Mouse (Mus musculus): Measurements from ENCODE around the gene Abtb2. TPM values are rescaled to one million over a fixed set of nuclear protein-coding genes. Genes with fewer than 3 reads are reported as not detected.

Abtb2 gene
- total RNA-seq, 4 experiments from 2014 or later, result 8.8 to 57.0 (median 24.5) TPM

DNA sequence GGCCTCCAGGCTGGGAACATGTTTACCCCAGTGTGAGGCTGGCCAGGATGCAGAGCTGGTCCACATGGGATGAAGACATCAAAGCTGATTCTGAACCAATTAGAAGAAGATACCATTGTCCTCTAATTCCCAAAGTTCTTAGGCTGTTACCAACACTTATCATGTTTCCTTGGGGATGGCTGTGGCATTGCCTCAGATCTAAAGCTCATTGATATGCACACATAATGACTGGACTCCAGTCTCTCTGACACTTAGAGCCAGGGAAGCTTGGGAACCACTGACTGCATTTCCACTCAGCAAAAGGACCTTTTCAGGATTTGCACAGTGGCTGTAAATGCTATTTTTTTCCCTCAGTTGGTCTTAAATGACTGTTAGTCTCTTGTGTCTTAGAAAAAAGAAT, 52.3 kb downstream of the Abtb2 start:
- no peak for DNase-seq

DNA sequence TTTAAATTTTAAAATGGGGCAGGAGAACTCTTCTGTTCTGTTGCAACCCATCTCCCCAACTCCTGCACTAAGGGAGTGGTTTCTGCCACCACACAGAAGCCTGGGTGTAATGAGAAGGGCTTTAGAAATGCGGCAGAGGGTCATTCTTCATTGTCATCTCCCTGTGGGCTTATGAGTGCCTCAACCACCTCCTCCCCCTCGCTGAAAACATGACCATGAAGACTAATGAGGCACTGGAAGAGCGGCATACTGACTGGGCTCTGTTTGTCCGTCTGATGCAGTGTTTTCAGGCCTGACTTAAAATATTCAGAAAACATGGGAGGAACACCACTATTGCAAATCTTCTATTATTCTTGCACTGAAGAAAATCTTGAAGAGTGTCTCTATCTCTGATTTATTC, 56.8 kb downstream of the Abtb2 start:
- no peak for DNase-seq

DNA sequence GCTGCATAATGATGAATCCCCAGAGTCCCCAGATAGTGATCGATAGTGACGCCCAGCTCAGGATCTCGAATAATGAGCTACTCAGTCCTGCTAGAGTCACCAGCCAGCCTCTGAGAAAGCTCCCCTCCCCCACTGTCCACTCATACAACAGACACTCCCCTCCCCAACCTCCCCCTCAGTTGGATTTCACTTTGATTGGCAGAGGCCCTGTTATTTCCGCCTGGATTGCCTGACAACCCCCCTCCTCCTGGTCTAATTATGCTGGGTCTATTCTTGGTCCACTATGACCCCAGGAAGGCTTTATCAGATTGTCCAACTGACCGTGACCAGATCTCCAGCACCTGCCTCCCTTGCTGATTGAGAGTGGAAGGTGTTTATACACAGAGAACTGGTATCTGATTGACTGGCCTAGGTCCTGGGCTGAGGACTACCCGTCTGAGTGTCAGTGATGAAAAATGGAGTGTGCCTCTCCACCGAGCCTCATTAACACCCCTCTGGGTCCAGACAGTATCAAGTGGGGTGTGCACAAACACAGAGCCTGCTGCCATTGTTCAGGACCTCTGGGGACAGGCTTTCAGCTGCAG, 59.3 kb downstream of the Abtb2 start:
- no peak for DNase-seq

DNA sequence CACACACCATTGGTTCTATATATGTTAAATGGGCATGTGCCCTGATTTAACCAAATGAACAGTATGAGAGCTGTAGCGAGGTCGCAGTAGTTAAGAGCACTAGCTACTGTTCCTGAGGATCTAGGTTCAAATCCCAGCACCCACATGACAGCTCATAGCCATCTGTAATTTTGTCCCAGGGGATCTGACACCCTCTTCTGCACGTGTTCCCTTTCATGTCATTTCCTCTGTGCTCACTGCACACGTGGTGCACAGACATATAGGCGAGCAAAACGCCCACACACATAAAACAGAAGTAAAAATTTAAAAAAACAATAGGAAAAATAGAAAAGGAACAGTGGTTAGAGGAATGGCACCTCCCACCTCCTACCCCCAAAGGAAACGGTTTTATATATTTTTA, 61.0 kb downstream of the Abtb2 start:
- no peak for DNase-seq

DNA sequence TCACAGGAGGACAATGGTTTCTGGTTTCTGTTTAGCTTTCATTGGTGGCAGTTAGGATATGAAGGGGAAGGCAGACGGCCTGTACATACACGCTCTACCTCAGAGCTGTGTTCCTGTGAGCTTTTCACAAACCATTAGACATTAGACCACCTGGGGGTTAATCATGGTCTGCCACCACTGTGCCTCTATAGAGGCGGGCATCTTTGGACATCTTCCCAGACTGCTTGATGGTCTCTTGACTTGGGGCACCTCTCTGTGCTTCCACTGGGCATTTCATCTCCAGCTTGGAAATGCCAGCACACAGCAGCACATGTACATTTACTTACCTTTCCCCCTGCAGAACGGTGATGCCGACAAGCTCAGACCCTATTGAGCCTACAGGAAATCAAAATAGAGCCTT, 63.8 kb downstream of the Abtb2 start:
- DNase-seq, result no peak

DNA sequence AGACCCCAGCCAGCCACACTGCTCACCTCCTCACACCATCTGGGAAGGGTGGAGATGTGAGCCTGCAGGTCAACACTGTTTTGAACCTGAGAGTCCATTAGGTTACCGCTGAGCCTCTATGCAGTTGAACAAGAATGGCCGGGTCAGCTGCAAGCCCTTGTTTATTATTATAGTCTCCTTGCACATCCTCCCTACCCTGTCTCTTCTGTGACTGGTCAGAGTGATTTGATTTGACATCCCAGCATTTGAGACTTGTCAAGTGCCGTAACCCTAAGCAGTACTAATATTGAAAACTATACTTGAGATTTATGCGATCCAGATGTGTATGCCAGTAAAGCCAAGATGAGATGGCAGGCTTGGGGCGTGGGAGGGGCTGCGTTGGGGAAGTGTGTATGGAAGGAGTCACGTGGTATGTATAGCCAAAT, 65.2 kb downstream of the Abtb2 start:
- DNase-seq, result no peak

DNA sequence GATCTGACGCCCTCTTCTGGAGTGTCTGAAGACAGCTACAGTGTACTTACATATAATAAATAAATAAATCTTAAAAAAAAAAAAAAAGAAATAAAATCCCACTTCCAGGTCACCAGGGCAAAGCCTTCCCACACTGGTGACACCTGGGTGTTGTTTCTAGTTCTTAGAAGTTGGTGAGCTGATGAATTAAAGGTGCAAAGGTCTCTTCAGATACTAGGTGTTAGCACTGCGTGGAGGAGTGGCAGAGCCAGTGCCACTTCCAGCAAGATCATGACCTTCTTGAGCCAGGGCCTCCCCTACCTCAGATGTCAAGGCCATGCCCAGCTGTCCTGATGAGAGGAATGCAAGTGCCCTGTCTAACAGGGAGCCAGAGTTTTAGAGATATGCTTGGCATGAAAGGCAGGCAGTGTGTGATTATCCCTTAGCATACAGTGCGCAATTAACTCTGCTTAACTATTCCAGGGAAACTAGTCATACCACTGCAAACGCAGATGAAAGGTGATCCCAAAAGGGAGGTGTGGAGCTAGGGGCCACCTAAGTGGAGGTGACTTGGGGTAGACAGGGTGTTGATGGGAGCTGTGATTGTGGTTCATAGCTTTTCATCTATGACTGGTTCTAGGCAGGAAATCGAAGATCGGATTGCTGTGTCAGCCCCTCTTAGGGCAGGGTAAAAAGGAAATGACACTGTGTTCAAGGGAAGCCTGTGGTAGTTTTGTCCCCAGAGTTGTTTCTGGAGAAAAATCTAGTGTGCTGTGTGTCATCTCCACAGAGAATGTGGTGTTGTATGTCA, 66.2 kb downstream of the Abtb2 start:
- DNase-seq, result no peak

DNA sequence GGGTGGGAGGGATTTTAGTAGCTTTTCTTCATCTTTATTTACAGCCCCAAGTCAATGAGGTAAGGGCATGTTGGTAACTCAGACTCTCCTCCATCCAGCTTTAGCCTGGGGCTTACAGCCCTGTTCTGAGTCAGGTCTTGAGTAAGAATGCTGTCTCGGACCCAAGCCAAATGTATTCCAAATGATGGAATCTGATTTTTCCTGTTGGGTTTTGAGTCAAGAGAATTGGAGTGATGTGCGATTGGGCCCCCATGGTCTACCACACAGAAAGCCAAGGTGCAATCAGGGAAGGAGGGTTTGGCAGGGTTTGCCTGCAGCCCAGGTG, 66.8 kb downstream of the Abtb2 start:
- DNase-seq, result no peak

DNA sequence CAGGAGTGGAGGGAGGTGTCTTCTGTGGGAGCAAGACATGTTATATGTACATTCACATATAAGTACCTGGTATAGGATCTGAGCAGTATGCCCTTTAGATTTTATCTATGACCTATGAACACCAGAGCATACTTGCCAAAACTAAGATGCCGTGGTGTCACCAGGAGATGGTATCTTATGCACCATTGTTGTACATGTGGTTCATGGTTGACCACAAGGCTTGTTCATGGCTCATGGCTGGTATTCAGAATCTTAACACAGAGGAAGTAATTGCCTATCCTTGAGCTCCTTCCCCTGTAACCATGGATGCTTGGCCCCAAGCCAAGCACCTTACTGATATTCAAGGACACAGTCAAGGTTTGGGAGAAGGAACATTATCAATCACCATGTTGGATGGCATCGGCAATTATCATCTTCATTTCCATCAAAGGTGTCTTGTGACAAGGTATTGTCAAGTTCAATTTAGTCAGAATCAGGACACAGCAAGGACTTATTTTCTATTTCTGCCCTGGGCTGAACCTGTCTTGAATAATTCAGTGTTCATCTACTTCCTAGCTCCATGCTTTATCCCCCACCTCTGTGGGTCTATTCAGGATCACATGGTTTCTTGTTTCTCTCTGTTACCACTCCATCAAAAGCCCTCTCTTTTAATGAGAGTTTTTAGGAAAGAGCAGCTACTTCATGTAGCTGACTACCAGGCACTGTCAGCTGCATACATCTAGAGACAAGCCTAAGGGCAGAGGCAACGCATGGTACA, 69.8 kb downstream of the Abtb2 start:
- no peak for DNase-seq

DNA sequence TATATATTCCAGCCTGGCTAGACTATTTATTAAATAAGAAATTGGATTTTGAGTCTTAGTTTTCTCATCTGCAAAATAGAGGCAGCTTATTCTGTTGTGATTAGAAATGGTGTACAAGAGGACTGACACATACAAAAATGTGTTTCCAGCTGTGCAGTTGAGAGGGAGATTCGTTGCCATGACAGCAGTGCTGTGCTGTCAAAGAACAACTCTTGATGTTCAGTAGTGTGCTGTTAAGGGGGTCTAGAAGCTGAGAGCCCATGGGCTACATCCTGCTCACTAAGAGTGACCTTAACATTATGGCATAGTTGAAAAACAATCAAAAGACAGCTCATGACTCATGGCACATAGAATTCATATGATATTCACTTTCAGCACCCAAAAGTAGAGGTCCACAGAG, 71.3 kb downstream of the Abtb2 start:
- DNase-seq, result no peak

DNA sequence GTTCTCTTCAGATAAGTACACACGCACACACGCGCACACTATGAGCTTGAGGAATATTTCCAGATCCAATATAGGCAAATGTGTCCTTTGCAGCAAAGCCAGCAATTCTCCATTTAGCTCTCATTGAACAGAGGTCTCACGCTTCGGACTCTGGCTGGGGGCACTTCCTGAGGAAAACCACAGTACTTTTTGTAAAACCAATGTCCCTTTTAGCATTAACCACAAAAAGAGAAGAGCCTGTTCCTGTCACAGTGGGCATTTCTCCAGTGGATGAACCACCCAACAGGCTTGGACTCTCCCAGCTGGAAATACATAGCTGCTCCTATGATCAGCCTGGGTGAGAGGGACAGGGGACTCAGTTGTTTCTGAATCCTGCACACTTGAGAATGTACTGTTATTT, 71.8 kb downstream of the Abtb2 start:
- no peak for DNase-seq

DNA sequence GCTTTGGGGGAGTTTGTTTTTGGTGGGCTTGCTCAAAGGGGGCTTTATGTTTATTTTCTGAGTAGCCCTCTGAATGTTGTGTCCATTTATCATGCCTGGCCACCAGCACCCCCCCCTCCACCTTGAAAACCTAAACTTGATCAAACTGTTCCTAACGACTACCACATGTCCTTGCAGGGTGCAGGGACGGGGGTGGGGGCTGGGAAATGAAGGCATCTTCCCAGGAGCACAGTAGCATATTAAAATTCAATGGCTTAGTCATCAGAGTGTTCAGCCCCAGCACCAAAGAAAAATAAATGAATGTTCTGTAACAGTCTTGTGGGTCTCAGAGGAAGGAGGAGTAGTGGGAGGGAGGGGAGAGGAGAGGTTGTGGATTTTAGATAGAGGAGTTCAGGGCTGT, 73.6 kb downstream of the Abtb2 start:
- DNase-seq, result no peak

DNA sequence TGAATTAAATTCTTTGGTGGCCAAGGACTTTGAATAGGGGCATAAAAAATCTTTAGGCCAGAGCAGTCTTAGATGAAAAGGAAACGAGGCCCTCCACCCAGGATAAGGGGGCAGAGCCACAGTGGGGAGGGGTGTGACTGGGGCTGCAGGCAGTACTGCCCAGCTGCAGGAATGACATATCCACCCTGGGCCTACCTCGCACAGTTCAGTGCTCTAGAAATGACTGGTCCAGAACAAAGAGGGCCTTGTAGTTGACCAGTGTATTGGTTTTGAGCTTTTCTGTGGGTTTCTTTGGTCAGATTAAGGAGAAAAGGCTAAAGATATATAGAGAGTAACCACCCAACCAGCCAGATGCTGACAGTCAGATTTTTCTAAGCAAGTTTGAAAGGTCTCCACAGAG, 74.8 kb downstream of the Abtb2 start:
- DNase-seq, result no peak

DNA sequence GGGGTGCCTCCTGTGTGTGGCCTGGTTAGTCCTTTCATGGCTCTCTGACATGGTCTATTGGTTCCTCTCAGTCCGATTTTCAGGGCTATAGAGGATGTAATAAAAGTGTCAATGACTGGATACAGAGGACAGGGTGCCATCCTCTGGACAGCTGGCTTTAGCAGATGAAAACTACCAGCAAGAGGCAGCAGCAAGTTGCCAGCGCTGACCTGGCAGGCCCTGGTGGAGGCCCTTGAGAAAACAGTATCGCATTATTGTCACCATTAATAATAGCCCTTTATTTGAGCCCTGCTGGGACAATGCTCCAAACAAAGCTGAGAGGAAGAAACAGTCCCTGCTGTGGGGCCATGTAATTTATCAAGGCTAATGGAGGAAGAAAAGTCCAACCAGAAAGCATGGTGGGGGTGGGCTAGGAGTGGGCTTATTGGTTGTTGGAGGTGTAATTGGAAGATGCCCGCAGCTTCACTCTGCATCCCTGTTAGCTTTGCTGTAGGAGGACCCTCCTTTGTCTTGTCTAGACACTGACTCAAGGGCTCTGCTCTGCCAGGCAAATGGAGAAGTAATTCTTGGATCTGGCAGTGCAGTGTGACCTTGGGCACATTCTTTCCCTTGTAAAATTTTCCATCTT, 77.6 kb downstream of the Abtb2 start:
- DNase-seq, result peak; percentile 38

DNA sequence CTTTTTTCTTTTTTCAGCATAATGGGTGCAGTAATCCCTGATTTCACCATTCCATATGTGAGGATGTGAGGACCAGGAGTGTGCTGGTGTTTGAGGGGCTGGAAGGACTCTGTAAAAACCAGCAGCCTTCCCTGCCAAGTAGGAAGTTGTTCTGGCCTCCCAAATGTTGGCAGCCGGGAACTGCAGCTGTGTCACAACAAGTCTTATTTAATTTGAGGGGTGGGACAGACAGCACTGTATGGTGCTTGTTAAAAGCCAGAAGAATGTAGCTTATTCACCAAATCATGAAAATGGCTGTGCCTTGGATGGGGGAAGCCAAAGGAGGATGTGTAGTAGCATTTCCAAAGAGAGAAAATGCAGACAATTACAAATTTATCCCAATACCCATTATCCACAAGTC, 78.3 kb downstream of the Abtb2 start:
- DNase-seq, result no peak

DNA sequence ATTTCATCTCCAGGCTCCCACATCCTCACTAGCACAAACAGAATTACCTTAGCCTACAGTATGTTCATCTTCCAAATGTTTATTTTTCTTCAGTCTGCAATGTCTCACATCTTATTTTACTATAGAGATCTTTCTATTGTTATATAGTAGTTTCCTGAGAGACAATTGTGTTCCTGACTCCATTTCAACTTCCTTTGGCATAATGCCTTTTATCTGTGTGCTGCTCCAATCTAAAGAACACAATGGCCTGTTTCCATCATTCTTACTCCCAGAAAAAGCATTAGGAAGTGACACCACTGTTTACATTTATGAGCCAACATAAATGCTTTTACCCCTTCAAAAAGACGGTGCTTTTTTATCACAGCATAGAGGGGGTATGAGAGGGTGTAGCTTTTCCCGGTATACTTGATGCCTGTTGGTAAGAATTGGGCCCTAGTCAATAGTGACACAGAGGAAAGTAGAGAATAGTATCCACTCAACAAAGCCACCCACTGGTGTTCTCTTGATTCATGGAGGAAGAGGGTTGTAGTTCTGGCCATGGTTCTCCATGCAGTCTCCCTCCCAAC, 84.3 kb downstream of the Abtb2 start:
- no peak for DNase-seq

DNA sequence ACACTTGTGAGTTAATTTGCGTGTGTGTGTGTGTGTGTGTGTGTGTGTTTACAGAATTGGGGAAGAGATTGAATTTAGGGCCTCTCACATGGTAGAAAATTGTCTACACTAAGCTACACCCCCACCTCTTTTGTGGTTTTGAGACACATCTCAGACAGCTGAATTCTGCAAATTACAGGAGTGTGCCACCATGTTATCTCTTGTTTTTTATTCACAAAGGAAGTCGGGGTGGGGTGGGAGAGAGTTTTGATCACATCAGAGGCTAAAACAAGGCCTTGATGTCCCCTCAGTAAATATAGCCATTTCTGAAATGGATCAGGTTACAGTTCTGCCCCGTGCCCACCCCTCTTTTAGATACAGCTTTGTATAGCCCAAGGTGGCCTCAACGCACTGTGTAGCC, 86.0 kb downstream of the Abtb2 start:
- no peak for DNase-seq

DNA sequence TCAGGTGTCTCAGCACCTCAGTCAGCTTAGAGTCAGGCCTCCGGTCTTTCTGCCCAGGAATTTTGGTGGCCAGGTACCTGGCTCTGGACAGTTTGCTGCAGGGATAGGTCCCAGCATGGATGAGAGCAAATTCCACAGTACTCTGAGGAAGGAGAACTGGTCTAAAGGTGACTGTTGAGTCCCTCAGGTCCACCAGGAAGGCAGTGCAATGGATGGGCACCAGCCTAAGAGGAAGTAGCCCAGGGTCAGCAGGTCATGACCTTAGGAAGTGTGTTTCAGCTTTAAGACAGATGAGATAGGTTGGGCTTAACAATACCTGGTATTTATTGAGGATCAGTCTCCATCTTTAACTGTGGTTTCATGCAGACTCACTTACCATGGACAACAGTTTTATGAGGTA, 88.9 kb downstream of the Abtb2 start:
- DNase-seq, result no peak

DNA sequence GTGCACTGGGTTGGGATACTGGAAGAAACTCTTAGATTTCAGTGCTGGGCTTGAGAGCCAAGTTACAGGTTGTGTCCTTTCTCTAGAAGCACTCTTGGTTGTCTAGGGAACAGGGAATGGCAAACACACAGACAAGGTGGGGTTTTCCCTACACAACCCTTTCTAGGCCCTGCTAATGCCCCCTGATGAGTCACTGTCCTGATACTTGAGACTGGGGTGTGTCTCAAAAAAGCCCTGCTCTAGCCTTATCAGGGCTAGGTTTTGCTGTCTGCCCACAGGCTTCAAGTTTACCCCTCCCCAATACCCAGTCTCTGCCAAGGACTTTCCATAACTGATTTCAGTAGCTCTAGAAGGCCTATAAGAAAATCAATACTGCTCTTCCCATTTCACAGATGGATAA, 89.9 kb downstream of the Abtb2 start:
- DNase-seq, result no peak

DNA sequence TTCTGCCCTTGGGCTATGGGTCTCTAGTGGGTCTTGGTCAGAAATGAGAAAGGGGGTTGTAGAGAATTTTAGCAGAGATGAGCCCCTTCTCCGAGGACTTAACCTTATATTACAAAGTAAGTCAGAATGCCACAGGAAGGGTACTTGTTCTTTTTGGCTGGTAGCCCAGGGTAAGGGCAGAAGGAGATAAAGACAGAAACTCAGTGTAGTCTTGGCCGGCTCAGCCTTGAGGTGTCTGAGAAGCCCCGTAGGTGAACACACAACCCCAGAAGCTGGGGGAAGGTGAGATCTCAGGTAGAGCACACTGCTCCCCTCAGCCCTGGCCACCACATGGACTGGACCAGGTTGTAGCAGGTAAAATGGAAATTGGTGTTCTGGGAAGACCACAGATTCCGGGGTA, 93.1 kb downstream of the Abtb2 start:
- no peak for DNase-seq

DNA sequence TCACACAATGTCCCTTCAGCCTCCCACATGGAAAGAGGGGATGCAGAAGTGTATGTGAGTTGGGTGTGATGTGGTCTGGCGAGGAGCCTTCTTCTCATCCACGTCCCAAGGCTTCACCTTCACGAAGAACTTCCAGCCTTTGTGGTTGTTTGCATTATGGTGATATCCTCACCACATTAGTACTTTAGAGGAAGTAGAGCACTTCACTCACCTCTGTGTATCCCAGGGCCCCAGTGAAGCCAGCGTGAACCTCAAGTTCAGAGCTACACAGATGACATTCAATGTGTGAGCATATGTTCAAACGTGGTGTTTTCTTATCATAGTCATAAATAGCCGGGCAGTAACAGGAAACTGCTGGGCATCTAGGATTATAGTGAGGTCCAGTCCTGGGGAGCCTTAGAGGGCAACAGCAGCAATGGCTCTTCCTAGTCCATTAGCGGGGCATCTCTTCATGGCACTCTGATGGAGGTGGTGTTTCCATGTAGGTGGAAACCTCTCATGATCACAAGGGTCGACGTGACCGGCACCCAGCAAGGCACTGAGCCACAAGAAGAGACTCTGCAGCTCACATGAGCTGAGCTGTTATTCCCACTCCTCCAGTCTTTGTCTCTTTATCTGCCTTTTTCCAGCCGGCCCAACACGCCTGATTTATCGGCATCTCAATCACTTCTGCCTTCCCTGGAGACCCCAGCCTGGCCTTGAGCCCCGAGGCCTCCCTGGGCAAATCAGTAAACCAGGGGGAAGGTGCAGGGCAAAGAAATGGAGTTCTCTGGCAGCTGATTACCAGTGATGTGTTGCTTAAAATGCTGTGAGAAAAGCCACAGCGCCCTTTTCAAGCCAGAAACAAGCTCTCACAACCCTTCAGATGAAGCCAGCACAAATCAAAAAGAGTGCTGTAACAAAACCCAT, 93.8 kb downstream of the Abtb2 start:
- no peak for DNase-seq

DNA sequence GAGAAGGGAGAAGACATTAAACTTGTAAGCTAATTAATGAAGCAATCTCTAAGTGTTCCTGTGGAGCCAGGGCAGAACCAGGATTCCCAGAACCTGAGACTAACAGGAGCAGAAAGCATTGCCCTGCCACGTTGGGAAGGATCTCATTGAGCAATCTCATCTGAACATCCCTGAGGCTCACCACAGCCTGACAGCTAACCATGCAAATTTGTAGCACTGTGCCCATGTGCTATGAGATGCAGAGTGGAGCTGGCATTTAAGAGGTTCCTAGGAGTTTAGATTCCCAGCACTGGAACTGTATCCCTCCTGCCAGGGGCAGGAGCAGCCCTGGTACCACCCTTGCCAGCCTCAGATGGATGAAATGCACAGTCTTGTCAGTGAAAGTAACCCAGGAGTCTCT, 95.6 kb downstream of the Abtb2 start:
- no peak for DNase-seq

Data from adrenal gland, adult 8-10 months (tissue).